Comparison of ENCODE assay signal across 8 mouse cellular contexts in genomic region chr6:128802999-128803857, GRCm38 (mm10). TPM values are rescaled to one million over a fixed set of nuclear protein-coding genes. Genes with fewer than 3 reads are reported as not detected.
DNase-seq lines count a peak whose midpoint lies in the region; ATAC-seq lines count a peak whose summit lies in the region.

No protein-coding gene starts in this region.

- peak overlapping the region; percentile 53 for H3K4me2 ChIP-seq in hindbrain, embryonic 12.5 days (replicated peaks)

- H3K9me3 ChIP-seq in hindbrain, embryonic 12.5 days (replicated peaks), result no peaks in the 10 kb centered on the region

- no peaks in the 10 kb centered on the region for H3K27me3 ChIP-seq in hindbrain, embryonic 12.5 days

- peak overlapping the region; percentile 59; the same call in 1 of the 2 replicates for H3K9ac ChIP-seq in hindbrain, embryonic 12.5 days

- peak; percentile 91 for ATAC-seq in hindbrain, embryonic 12.5 days (ENCODE audit: low FRiP score)

- 9% methylated on average over 26 of the region's 26 CpGs for WGBS in hindbrain, embryonic 12.5 days

- DNase-seq in NIH3T3 (ENCODE audit: low read depth), result peak; percentile 96
- DNase-seq in cerebellum, postnatal 10 days, result peak; percentile 98 to 99
- DNase-seq in frontal cortex, postnatal 10 days (ENCODE audit: low spot score in 2 of 2), result peak; percentile 92 to 93
- DNase-seq in layer of hippocampus, postnatal 14 days (ENCODE audit: low spot score in 2 of 2), result peak; percentile 94 to 96
- peak; percentile 98 for DNase-seq in lung, postnatal 14 days
- peak; percentile 96 for DNase-seq in retina, adult 2 months (ENCODE audit: low read depth, low spot score)
- DNase-seq in thymus, postnatal 36 days, result peak; percentile 92

- peak overlapping the region; percentile 44 for H3K4me3 ChIP-seq in hindbrain, embryonic 12.5 days

- H3K27ac ChIP-seq in hindbrain, embryonic 12.5 days, result peak overlapping the region; percentile 77

- H3K36me3 ChIP-seq in hindbrain, embryonic 12.5 days, result no peaks in the 10 kb centered on the region

- H3K4me1 ChIP-seq in hindbrain, embryonic 12.5 days, result peaks cover 5% of the 10 kb centered on the region

RNA-seq across cellular contexts. Expression of gene Klrb1c, which starts 14.2 kb away (rescaled TPM):
- polyA plus RNA-seq in hindbrain, embryonic 12.5 days (2016; fragmentation: Nextera tagmentation; extraction: Ambion mirVana), result not detected in 2 replicates
- total RNA-seq in layer of hippocampus, postnatal 14 days (2021), result not detected

RNA-seq across cellular contexts. Expression of gene Gm44511, which starts 22.9 kb away (rescaled TPM):
- polyA plus RNA-seq in hindbrain, embryonic 12.5 days (2016; fragmentation: Nextera tagmentation; extraction: Ambion mirVana), result not detected in 2 replicates
- total RNA-seq in layer of hippocampus, postnatal 14 days (2021), result not detected

RNA-seq across cellular contexts. Expression of gene Klrb1b, which starts 22.9 kb away (rescaled TPM):
- 0.25 TPM in 1 of 2 replicates, not detected in the other for polyA plus RNA-seq in hindbrain, embryonic 12.5 days (2016; fragmentation: Nextera tagmentation; extraction: Ambion mirVana)
- total RNA-seq in layer of hippocampus, postnatal 14 days (2021), result not detected

Comparison
In these comparisons a context has a peak if more than half of its experiments do, and no peak if none do; other contexts are left out.
1. Peak in every context shown above with its lines: DNase-seq, ATAC-seq, H3K4me3 ChIP-seq and H3K27ac ChIP-seq.